Mouse (Mus musculus) stomach, postnatal 0 days (tissue): Measurements from ENCODE around the gene Slc6a1.

Experiments
- CTCF ChIP-seq: IDR thresholded peaks from 2 replicates; pipeline ENCODE4 v1.5.1; 2016; ENCODE audit warnings: antibody characterized with exemption, low read depth, mild to moderate bottlenecking, moderate library complexity
- EP300 ChIP-seq: optimal IDR thresholded peaks from 2 replicates; pipeline ENCODE3; 2016; ENCODE audit warnings: antibody characterized with exemption

DNA sequence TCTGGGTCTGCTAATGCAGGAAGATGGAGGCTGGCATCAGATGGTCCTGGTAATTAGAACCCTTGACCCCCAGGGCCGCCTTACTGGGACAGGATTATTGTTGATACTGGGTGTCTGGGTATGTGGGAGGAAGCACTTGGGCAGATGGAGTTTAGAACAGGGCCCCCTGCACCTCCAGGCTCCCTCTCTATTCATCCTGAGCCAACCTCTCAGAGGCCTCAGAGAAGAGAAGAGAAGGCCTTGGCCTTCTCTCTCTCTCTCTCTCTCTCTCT lies 54.4 kb downstream of the Slc6a1 start:
- TF ChIP-seq EP300 (no peak), CTCF (no peak)
